Mouse (Mus musculus) stomach, postnatal 0 days (tissue): ENCODE data around the gene Arhgef39. TPM values are rescaled to one million over a fixed set of nuclear protein-coding genes. Genes with fewer than 3 reads are reported as not detected.

Source experiments
- ATAC-seq: fragments of 200-750 bp; cut with Nextera tagmentation; 2 replicates; pipeline ENCODE4 v1.8.0; 2017; ENCODE audit not compliant: low FRiP score, low TSS enrichment
- DNase-seq: peaks from one replicate; pipeline ENCODE4 v3.0.0-alpha.2; 2016; ENCODE audit warnings: low spot score
- H3K27ac ChIP-seq: fragments of 300-500 bp; sonication (generic); replicated peaks from 2 replicates; pipeline ENCODE4 v1.5.1; 2014; ENCODE audit warnings: mild to moderate bottlenecking, control low read depth
- H3K27me3 ChIP-seq: fragments of 300-500 bp; sonication (generic); 2 replicates; pipeline ENCODE4 v1.6.1; 2014; ENCODE audit warnings: low read length; ENCODE audit not compliant: control insufficient read depth, insufficient read depth
- H3K36me3 ChIP-seq: fragments of 300-500 bp; sonication (generic); 2 replicates; pipeline ENCODE4 v1.6.1; 2014; ENCODE audit warnings: low read length, mixed read lengths; ENCODE audit not compliant: control insufficient read depth, insufficient read depth
- H3K4me1 ChIP-seq: fragments of 300-500 bp; sonication (generic); replicated peaks from 2 replicates; pipeline ENCODE4 v1.6.1; 2014; ENCODE audit warnings: antibody characterized with exemption; ENCODE audit not compliant: control insufficient read depth, insufficient read depth
- H3K4me2 ChIP-seq: fragments of 300-500 bp; sonication (generic); replicated peaks from 2 replicates; pipeline ENCODE4 v1.6.1; 2014; ENCODE audit warnings: low read depth, mild to moderate bottlenecking, control low read depth, moderate library complexity
- H3K4me3 ChIP-seq: fragments of 300-500 bp; sonication (generic); 2 replicates; pipeline ENCODE4 v1.5.1; 2014; ENCODE audit warnings: low read depth, low read length, control low read depth
- H3K9ac ChIP-seq: fragments of 300-500 bp; sonication (generic); 2 replicates; pipeline ENCODE4 v1.6.1; 2014; ENCODE audit warnings: mild to moderate bottlenecking, low read length, control low read depth, mixed read lengths
- H3K9me3 ChIP-seq: fragments of 300-500 bp; sonication (generic); 2 replicates; pipeline ENCODE4 v1.6.1; 2016; ENCODE audit warnings: low read length; ENCODE audit not compliant: control insufficient read depth
- CTCF ChIP-seq: IDR thresholded peaks from 2 replicates; pipeline ENCODE4 v1.5.1; 2016; ENCODE audit warnings: antibody characterized with exemption, low read depth, mild to moderate bottlenecking, moderate library complexity
- EP300 ChIP-seq: optimal IDR thresholded peaks from 2 replicates; pipeline ENCODE3; 2016; ENCODE audit warnings: antibody characterized with exemption
- WGBS: fragments of 180-500 bp; shearing (Covaris S2); extraction: QIAGEN DNeasy Blood & Tissue Kit; methylation state at CpG from one replicate; pipeline ENCODE4 v1.1.7; 2014; 5-methylcytosine and 5-hydroxymethylcytosine counted together
- polyA plus RNA-seq: library from polyadenylated mRNA; unstranded; fragments of >200 nt; fragmentation: Nextera tagmentation; extraction: Ambion mirVana; gene quantifications from 2 replicates; pipeline ENCODE4 v1.2.1, GENCODE M21; 2015

Arhgef39 gene
- polyA plus RNA-seq, 1 experiment from 2014 or later, result 11.8 TPM

DNA sequence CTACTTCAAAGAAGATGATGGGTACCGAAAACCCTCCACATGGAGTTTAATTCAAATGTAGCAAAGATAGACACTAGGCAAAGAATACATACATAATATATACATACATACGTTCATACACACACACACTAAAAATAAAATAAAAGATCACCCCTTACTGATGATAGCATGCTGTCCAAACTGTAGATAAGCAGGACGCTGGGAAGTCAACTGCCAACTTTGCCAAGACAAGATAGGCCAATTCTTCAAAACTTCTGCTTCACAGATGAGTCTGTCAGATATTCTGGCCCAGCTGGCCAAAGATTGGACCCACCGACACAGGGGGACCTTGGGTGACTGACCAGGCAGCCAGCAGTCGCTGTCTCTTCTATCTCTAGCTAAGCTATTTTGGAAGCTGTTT lies 36.4 kb downstream of the Arhgef39 start:
- H3K4me1 ChIP-seq, result no peaks in the 10 kb centered on the region
- WGBS, result 87% methylated on average over 5 of the region's 5 CpGs
- H3K27me3 ChIP-seq, result no peaks in the 10 kb centered on the region
- H3K36me3 ChIP-seq, result no peaks in the 10 kb centered on the region
- no peak overlapping the region for H3K27ac ChIP-seq
- TF ChIP-seq EP300, result no peak
- TF ChIP-seq CTCF, result no peak
- H3K4me3 ChIP-seq, result no peak overlapping the region
- H3K9me3 ChIP-seq, result no peaks in the 10 kb centered on the region
- no peak overlapping the region for H3K4me2 ChIP-seq
- ATAC-seq, result no peak
- no peak overlapping the region for H3K9ac ChIP-seq
- no peak for DNase-seq

DNA sequence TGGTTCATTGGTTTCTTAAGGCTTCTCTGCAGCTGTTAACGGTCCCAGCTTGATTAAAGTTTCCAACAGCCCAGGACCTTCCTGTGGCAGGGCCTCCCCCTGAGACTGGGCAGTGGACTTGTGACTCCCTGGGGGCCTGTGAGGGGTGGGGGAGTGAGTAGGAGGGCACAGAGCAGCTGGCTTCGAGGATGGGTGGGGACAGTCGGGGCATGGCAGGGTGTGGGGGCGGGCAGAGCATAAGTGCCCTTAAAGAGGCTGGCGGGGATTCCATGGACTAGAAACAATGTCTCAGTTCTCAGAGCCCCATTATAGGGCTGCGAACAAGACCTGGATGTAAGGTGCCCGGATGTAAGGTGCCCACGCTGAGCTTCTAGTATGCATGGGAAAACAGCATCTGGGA lies 42.4 kb downstream of the Arhgef39 start:
- H3K9ac ChIP-seq, result no peak overlapping the region
- peaks cover 3% of the 10 kb centered on the region for H3K4me1 ChIP-seq
- no peaks in the 10 kb centered on the region for H3K36me3 ChIP-seq
- 18% methylated on average over 8 of the region's 8 CpGs for WGBS
- DNase-seq (no peak), ATAC-seq (no peak)
- H3K4me3 ChIP-seq, result no peak overlapping the region
- TF ChIP-seq CTCF, result no peak
- TF ChIP-seq EP300, result no peak
- H3K9me3 ChIP-seq, result no peaks in the 10 kb centered on the region
- no peaks in the 10 kb centered on the region for H3K27me3 ChIP-seq
- H3K4me2 ChIP-seq, result no peak overlapping the region
- no peak overlapping the region for H3K27ac ChIP-seq

DNA sequence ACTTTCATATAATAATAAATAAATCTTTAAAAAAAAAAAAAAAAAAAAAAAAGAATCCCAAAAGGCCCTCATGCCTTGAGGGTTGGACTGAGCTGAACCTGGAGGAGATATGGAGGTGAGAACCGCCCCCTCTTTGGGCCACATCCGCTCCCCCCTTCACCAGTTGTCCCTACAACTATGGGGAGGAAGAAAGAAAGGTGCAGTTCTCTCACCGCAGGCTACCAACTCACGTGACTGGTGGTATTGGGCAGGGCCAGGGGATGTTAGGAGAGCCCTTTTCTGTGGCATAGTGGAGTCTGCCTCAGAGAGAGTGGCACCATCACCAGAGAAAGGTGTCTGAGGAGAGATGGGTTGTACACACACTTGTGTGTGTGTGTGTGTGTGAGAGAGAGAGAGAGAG lies 43.0 kb downstream of the Arhgef39 start:
- Histone ChIP-seq H3K9ac (no peak overlapping the region), H3K9me3 (no peaks in the 10 kb centered on the region), H3K27me3 (no peaks in the 10 kb centered on the region), H3K4me2 (no peak overlapping the region), H3K36me3 (no peaks in the 10 kb centered on the region), H3K4me3 (no peak overlapping the region), H3K27ac (no peak overlapping the region), H3K4me1 (peaks cover 3% of the 10 kb centered on the region)
- no peak for TF ChIP-seq CTCF
- no peak for TF ChIP-seq EP300
- no peak for DNase-seq
- ATAC-seq, result no peak
- WGBS, result 26% methylated on average over 4 of the region's 4 CpGs

DNA sequence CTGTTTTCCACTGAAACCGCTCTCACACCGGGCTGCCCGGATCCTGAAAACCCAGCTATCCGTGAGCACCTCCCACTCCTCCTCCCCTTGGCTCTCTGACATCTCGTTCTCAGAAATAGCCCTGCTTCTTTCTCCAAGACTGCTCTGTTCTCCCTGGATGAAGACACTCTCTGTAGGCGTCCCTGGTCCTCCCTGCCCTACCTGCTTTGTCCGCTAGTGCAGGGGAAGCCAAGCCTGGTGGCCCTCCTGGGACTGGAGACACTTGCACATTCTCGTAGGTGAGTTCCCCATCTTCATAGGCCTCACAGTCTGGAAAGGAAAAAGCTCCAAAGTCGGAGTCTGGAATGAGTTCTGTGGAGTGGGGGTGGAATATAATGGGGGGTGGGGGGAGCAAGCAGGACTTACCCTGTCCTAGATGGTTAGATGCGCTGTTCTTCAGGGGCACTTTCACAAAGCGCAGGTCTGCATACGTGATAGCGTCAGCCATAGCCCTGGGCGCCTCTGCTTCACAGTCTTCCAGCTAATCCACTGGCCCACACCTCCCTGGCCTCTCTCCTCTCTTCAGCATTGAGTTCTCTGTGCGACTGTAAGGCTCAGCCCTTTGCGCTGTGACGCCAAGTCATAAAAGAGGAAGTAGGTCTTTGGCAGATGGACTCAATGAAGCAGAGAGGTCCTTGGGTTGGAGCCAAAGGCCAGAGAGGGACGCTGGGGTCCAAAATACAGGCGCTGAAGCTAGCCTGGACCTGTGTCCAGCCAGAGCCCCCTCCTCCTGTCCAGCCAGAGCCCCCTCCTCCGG lies 45.3 kb downstream of the Arhgef39 start, which contains the start of gene Cd72:
Gene Cd72, minus strand, starts transcription at position 588 of the 796 bp plus-strand sequence.
- DNase-seq (no peak), ATAC-seq (no peak)
- no peaks in the 10 kb centered on the region for H3K27me3 ChIP-seq
- H3K36me3 ChIP-seq, result no peaks in the 10 kb centered on the region
- H3K4me3 ChIP-seq, result peak within 1 kb of the TSS; percentile 17
- H3K27ac ChIP-seq, result no peak within 1 kb of the TSS
- H3K4me1 ChIP-seq, result peaks cover 3% of the 10 kb centered on the region
- TF ChIP-seq EP300 (no peak), CTCF (peak; percentile 37)
- no peaks in the 10 kb centered on the region for H3K9me3 ChIP-seq
- 33% methylated on average over 20 of the region's 20 CpGs for WGBS
- peak within 1 kb of the TSS; percentile 23; the same call in 1 of the 2 replicates for H3K9ac ChIP-seq
- peak within 1 kb of the TSS; percentile 35 for H3K4me2 ChIP-seq

DNA sequence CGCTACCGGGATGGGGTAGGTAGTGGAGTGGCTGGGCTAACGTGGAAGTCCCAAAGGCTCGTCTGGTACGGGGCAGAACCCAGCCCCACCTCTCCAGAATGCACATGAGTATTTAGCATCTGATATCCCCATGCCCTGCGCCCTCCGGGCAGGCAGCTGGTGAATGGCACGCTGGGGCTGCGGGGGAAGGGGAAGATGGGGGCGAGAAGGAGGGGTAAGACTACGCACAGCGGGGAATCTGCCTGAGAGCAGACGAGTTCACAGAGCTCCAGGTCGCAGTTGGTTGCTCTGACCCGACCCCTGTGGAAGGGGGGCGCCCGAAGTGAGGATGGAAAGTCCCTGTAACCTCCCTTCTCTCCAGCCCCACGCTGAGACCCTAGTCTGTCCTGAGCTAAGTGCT lies 46.1 kb downstream of the Arhgef39 start:
- Histone ChIP-seq H3K4me3 (peak overlapping the region; percentile 17), H3K36me3 (no peaks in the 10 kb centered on the region), H3K27ac (no peak overlapping the region), H3K4me1 (peaks cover 3% of the 10 kb centered on the region), H3K4me2 (peak overlapping the region; percentile 35), H3K9me3 (no peaks in the 10 kb centered on the region), H3K27me3 (no peaks in the 10 kb centered on the region), H3K9ac (no peak overlapping the region)
- TF ChIP-seq EP300, result no peak
- no peak for TF ChIP-seq CTCF
- ATAC-seq (no peak), DNase-seq (no peak)
- 2% methylated on average over 18 of the region's 18 CpGs for WGBS

DNA sequence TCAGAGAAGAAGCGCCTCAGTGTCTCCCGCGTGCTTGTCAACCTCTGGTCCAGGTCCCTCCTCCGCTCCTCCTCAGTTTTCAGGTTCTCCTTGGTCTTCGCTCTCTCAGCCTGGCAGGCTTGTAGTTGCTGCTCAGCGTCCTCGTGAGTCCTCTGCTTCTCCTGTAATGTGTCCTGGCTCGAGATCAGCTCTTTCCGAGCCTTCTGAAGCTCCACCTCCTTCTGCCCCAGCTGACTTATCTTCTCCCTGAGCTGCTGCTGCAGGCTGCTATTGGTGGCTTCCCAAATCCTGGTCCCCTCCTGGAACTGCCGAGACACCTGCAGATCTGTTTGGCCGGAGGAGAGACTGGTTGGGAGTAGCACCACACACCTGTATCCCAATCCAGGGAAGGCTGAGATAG lies 47.2 kb downstream of the Arhgef39 start:
- Histone ChIP-seq H3K36me3 (peaks cover 2% of the 10 kb centered on the region), H3K4me3 (no peak overlapping the region), H3K4me1 (peaks cover 3% of the 10 kb centered on the region), H3K27ac (no peak overlapping the region), H3K9me3 (no peaks in the 10 kb centered on the region), H3K9ac (no peak overlapping the region), H3K4me2 (no peak overlapping the region), H3K27me3 (no peaks in the 10 kb centered on the region)
- ATAC-seq (no peak), DNase-seq (no peak)
- WGBS, result 42% methylated on average over 11 of the region's 11 CpGs
- TF ChIP-seq CTCF (no peak), EP300 (no peak)
